Mouse (Mus musculus): ENCODE data around the gene Elovl2. TPM values are rescaled to one million over a fixed set of nuclear protein-coding genes. Genes with fewer than 3 reads are reported as not detected.
A peak's percentile ranks its signal among the peaks of the same experiment; 100 is the strongest.
"Not testable (repeated sequence)": the region's sequence is repeated elsewhere in the genome, so short reads cannot be mapped to it uniquely, and the experiment has no call there.

Elovl2 gene
- polyA plus RNA-seq (2012; rRNA removed): 102 and 132 TPM in 2 replicates

GRCm38 (mm10) chr13:41220304-41220834, at the start of gene Elovl2:
Gene Elovl2 (minus strand): TSS chr13:41220405.
- peak within 1 kb of the TSS; percentile 86 for H3K4me3 ChIP-seq (ENCODE audit: control insufficient read depth, low read depth, low read length)
- TF ChIP-seq CTCF (IDR thresholded peaks at IDR 0.05; ENCODE audit: control insufficient read depth, insufficient read depth, insufficient replicate concordance, low read depth, low read length) (peak; percentile 77), POLR2A (IDR thresholded peaks at IDR 0.05; ENCODE audit: control insufficient read depth, low read depth, low read length) (peak; percentile 42; the same call in 1 of the 2 replicates)
- peak within 1 kb of the TSS; percentile 60 for H3K27ac ChIP-seq (ENCODE audit: control insufficient read depth, insufficient read depth, low read depth, low read length)

GRCm38 (mm10) chr13:41267827-41268408, 47.7 kb upstream of the Elovl2 start:
- no peak overlapping the region for H3K27ac ChIP-seq (ENCODE audit: control insufficient read depth, insufficient read depth, low read depth, low read length)
- no peaks in the 10 kb centered on the region for H3K27me3 ChIP-seq (ENCODE audit: control insufficient read depth, insufficient read depth, low read length)
- H3K4me3 ChIP-seq (ENCODE audit: control insufficient read depth, low read depth, low read length): no peak overlapping the region
- TF ChIP-seq POLR2A (IDR thresholded peaks at IDR 0.05; ENCODE audit: control insufficient read depth, low read depth, low read length): no peak
- no peak for TF ChIP-seq CTCF (IDR thresholded peaks at IDR 0.05; ENCODE audit: control insufficient read depth, insufficient read depth, insufficient replicate concordance, low read depth, low read length)
- H3K4me1 ChIP-seq (ENCODE audit: control insufficient read depth, insufficient read depth, low read length): no peaks in the 10 kb centered on the region
- no peaks in the 10 kb centered on the region for H3K36me3 ChIP-seq (ENCODE audit: control insufficient read depth, insufficient read depth, low read length)

More at GRCm38 (mm10) chr13:41220304-41220834, at the start of gene Elovl2:
- H3K27me3 ChIP-seq (ENCODE audit: control insufficient read depth, insufficient read depth, low read length): no peaks in the 10 kb centered on the region
- peaks cover 1% of the 10 kb centered on the region; the same call in 1 of the 2 replicates for H3K36me3 ChIP-seq (ENCODE audit: control insufficient read depth, insufficient read depth, low read length)
- H3K4me1 ChIP-seq (ENCODE audit: control insufficient read depth, insufficient read depth, low read length): peaks cover 5% of the 10 kb centered on the region

GRCm38 (mm10) chr13:41263304-41264006, 43.2 kb upstream of the Elovl2 start:
- Histone ChIP-seq H3K27me3 (ENCODE audit: control insufficient read depth, insufficient read depth, low read length) (no peaks in the 10 kb centered on the region), H3K4me3 (ENCODE audit: control insufficient read depth, low read depth, low read length) (no peak overlapping the region), H3K36me3 (ENCODE audit: control insufficient read depth, insufficient read depth, low read length) (no peaks in the 10 kb centered on the region), H3K27ac (ENCODE audit: control insufficient read depth, insufficient read depth, low read depth, low read length) (no peak overlapping the region), H3K4me1 (ENCODE audit: control insufficient read depth, insufficient read depth, low read length) (no peaks in the 10 kb centered on the region)
- TF ChIP-seq POLR2A (IDR thresholded peaks at IDR 0.05; ENCODE audit: control insufficient read depth, low read depth, low read length) (no peak), CTCF (IDR thresholded peaks at IDR 0.05; ENCODE audit: control insufficient read depth, insufficient read depth, insufficient replicate concordance, low read depth, low read length) (no peak)

- not testable (repeated sequence) for H3K27me3 ChIP-seq (ENCODE audit: control insufficient read depth, insufficient read depth, low read length); H3K27ac ChIP-seq (ENCODE audit: control insufficient read depth, insufficient read depth, low read depth, low read length); H3K4me1 ChIP-seq (ENCODE audit: control insufficient read depth, insufficient read depth, low read length); H3K36me3 ChIP-seq (ENCODE audit: control insufficient read depth, insufficient read depth, low read length); H3K4me3 ChIP-seq (ENCODE audit: control insufficient read depth, low read depth, low read length)
Observed at GRCm38 (mm10) chr13:41261617-41262016, 41.4 kb upstream of the Elovl2 start.

GRCm38 (mm10) chr13:41257851-41258250, 37.6 kb upstream of the Elovl2 start:
- Histone ChIP-seq H3K36me3 (ENCODE audit: control insufficient read depth, insufficient read depth, low read length) (no peaks in the 10 kb centered on the region), H3K4me1 (ENCODE audit: control insufficient read depth, insufficient read depth, low read length) (no peaks in the 10 kb centered on the region), H3K27ac (ENCODE audit: control insufficient read depth, insufficient read depth, low read depth, low read length) (no peak overlapping the region), H3K27me3 (ENCODE audit: control insufficient read depth, insufficient read depth, low read length) (no peaks in the 10 kb centered on the region), H3K4me3 (ENCODE audit: control insufficient read depth, low read depth, low read length) (no peak overlapping the region)
- no peak for TF ChIP-seq CTCF (IDR thresholded peaks at IDR 0.05; ENCODE audit: control insufficient read depth, insufficient read depth, insufficient replicate concordance, low read depth, low read length)
- TF ChIP-seq POLR2A (IDR thresholded peaks at IDR 0.05; ENCODE audit: control insufficient read depth, low read depth, low read length): no peak

- H3K27ac ChIP-seq (ENCODE audit: control insufficient read depth, insufficient read depth, low read depth, low read length): no peak overlapping the region
- no peaks in the 10 kb centered on the region for H3K27me3 ChIP-seq (ENCODE audit: control insufficient read depth, insufficient read depth, low read length)
- TF ChIP-seq POLR2A (IDR thresholded peaks at IDR 0.05; ENCODE audit: control insufficient read depth, low read depth, low read length): no peak
- TF ChIP-seq CTCF (IDR thresholded peaks at IDR 0.05; ENCODE audit: control insufficient read depth, insufficient read depth, insufficient replicate concordance, low read depth, low read length): no peak
- H3K4me3 ChIP-seq (ENCODE audit: control insufficient read depth, low read depth, low read length): no peak overlapping the region
- no peaks in the 10 kb centered on the region for H3K36me3 ChIP-seq (ENCODE audit: control insufficient read depth, insufficient read depth, low read length)
- H3K4me1 ChIP-seq (ENCODE audit: control insufficient read depth, insufficient read depth, low read length): no peaks in the 10 kb centered on the region
Observed at GRCm38 (mm10) chr13:41256962-41257361, 36.8 kb upstream of the Elovl2 start.

- TF ChIP-seq CTCF (IDR thresholded peaks at IDR 0.05; ENCODE audit: control insufficient read depth, insufficient read depth, insufficient replicate concordance, low read depth, low read length): no peak
- TF ChIP-seq POLR2A (IDR thresholded peaks at IDR 0.05; ENCODE audit: control insufficient read depth, low read depth, low read length): no peak
- H3K4me3 ChIP-seq (ENCODE audit: control insufficient read depth, low read depth, low read length): no peak overlapping the region
- no peak overlapping the region for H3K27ac ChIP-seq (ENCODE audit: control insufficient read depth, insufficient read depth, low read depth, low read length)
Observed at GRCm38 (mm10) chr13:41256126-41256525, 35.9 kb upstream of the Elovl2 start.

More at GRCm38 (mm10) chr13:41256126-41256525, 35.9 kb upstream of the Elovl2 start:
- Histone ChIP-seq H3K4me1 (ENCODE audit: control insufficient read depth, insufficient read depth, low read length) (no peaks in the 10 kb centered on the region), H3K36me3 (ENCODE audit: control insufficient read depth, insufficient read depth, low read length) (no peaks in the 10 kb centered on the region), H3K27me3 (ENCODE audit: control insufficient read depth, insufficient read depth, low read length) (no peaks in the 10 kb centered on the region)
